Mouse (Mus musculus): ENCODE results near the gene Zfp90.
"Not testable (repeated sequence)": the region's sequence is repeated elsewhere in the genome, so short reads cannot be mapped to it uniquely, and the experiment has no call there.

The Zfp90 gene

DNA sequence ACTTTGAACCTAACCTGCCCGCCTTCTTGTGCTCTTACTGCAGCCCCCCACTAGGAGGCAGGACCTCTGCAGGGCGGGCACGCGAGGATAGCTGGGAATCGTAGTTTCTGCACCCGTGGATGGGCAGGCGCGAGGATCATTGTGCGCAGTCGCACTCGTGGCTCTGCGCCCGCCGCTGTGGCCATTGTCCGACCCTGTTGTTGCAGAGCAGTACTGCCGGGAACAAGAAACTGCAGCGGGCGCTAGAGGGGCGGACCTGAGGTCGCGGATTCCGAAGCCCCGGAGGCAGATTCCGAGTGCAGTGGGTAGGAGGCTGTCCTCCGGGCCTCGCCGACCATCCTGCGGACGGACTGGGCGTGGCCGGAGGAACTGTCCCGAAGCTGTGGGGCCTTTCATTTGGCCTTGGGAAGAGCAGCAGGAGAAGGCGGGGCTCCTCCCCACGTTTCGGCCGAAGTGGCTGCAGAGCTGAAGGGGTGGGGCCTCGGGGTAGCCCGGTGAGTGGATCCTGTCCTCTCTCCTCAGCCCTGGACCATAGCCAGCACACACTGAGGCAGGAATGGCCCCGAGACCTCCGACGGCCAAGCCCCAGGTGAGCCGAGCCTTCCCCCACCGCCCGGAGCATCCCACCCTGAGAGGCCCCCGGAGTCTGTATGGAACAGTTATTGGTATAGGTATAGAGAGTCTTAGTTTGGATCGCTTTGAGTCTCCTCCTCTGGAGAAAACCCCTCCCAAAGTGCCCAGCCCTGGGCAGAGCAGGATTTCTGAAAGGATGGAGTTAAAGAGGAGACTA lies at the start of gene Zfp90:
Zfp90 (plus strand) TSS at position 146 of the 790 bp plus-strand sequence.
- no peak for DNase-seq (ENCODE audit: extremely low read depth, low read depth, low spot score)

DNA sequence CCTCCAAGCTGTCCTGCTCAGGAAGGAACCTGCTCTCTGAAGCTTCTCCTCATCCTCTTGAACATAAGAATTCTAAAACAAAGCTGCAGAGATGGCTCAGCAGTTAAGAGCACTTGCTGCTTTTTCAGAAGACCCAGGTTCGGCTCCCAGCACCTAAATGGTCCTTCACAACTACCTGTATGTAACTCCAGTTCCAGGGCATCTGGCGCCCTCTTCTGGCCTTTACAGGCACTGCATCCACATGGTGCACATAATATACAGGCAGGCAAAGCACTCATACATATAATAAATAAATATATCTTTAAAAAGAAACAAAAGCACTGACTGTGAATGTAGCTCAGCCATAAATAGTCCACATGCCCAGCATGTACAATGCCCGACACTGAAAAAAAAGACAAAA lies 46.6 kb upstream of the Zfp90 start:
- DNase-seq (ENCODE audit: extremely low read depth, low read depth, low spot score), result no peak

DNA sequence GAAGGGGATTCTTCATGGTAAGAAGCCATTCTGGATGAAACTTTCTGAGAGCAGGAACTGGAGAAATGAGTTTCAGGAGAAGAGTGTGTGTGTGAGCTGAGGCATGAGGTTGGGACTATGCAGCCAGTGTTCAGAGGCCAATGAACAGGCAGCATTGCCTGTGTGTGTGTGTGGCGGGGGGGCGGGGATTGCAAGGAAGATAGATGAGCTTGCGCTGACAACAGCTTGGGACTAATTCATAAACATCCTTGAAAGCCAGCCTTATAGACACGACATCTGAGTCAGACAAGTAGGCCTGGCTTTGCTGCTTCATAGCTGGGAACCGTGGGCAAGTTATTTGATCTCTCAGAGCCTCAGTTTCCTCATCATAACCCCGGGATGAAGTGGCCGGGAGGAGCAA lies 46.1 kb upstream of the Zfp90 start:
- no peak for DNase-seq (ENCODE audit: extremely low read depth, low read depth, low spot score)

DNA sequence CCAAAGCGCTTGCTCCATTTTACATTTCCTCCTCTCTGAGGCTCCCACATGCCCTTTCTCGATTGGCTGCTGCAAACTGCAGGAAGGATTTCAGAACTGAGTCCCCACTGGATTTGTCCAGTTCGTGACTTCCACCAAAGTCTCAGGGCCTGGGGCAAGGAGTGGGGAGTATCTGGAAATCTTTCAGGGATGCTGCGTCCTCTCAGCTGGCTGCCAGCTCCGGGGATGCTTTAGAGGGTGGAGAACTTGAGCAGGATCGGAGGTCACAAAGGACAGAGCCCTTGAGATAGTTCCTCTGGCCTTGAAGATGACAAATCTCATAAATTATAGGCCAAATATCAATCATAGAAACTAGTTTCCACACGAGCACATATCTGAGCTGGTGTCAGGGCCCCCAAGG lies 39.2 kb upstream of the Zfp90 start:
- DNase-seq (ENCODE audit: extremely low read depth, low read depth, low spot score), result no peak

DNA sequence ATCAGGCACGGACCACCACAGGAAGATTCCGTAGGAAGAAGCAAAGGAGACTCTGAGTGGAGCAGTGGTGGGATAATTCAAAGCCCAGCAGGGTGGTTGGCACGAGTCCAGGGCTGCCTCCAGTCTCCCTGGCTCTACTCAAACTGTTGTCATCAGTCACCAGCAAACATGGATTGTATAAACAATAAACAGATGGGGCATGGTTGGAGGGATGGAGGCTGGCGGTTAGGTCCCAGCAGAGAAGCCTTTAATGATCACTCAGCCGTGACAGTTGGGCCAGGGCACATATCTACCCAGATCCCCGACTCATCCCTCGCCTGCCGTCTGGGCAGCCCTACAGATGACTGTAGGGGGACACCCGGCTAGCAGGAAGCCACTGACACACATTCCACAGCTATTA lies 38.3 kb upstream of the Zfp90 start:
- DNase-seq (ENCODE audit: extremely low read depth, low read depth, low spot score), result no peak

DNA sequence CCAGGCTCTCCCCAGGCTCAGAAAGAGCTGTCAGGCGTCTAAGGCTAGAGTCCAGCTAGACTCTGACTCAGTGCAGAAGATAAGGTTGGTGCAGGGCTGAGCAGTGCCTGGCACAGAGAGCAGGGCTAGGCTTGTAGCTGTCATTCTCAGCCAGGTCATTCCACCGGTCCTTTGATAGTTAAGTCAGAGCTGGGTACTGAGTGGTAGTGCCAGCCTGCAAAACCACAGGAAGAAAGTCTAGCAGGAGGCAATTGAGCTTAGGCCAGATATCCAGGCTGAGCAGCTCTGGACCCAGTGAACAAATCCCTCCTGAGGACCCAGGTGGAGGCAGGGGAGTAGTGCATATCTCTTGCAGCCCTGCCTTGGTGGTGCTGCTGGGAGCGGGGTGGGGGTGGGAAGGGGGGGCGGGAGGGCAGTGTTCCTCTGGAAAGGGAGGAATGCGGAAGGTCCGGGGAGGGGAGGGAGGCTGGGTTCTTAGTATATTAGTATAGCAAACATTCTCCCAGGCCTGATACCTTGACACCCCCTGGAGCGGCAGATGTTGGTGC lies 36.6 kb upstream of the Zfp90 start:
- no peak for DNase-seq (ENCODE audit: extremely low read depth, low read depth, low spot score)

DNA sequence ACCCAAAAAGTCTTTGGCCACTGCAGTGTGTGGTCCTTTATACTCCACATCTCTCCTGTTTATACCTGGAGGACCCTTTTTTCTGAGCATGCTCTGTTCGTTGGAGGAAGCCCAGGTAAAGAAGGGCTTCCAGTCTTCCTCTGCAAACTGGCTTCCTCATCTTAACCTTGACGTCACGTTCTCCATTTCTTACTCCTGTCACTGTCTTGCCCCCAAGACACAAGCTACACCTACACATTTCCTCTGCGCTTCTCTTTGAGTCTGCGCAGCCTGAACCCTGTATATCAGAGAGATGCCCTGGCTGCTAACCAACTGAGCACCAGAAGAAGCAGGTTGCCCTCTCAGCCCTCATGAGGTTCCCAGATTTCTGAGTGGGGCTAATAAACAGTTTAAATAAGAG lies 35.8 kb upstream of the Zfp90 start:
- DNase-seq (ENCODE audit: extremely low read depth, low read depth, low spot score), result no peak

DNA sequence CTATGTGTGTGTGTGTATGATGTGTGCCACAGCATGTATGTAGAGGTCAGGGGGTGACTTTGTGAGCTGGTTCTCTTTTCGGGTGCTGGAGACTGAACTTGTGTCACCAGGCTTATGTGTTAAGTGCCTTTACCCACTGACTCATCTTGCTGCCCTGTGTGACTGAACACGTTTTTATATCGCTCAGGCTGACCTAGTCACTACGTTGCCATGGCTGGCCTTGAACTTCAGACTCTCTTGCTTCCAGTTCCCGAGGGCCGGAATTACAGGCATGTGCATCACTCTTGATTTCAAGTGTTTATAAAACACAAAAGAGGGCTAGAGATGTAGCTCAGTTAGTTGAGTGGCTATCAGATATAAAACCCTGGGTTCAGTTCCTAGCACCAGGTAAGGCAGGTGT lies 34.1 kb upstream of the Zfp90 start:
- no peak for DNase-seq (ENCODE audit: extremely low read depth, low read depth, low spot score)

DNA sequence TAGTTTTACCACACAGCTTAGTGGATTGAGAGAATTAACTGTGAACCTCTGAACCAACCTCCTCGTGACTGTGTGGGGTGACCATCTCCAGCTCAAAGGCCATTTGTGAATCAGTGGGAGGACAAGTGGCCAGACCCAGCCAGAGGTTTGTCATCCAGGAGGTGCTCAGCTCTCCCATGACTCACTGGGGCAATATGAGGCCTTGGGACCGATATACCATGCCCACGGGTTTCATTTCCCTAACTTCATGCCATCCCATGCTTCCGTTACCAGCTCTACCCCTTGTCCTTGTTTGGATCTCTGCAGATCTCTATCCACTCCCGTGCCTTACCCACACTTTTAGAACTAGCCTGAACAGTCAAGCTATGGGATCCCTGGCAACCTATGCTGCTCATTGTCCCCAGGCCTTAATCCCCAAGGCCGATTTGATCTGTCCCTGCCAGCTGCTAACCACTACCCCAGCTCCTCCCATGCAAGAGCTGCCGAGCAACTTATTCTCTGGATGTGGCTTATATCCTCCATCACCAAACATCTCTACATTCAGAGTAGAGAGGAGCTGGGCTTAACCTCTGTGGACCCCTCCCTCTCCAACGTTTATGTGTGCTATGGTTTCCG lies 27.2 kb upstream of the Zfp90 start:
- DNase-seq (ENCODE audit: extremely low read depth, low read depth, low spot score), result no peak

DNA sequence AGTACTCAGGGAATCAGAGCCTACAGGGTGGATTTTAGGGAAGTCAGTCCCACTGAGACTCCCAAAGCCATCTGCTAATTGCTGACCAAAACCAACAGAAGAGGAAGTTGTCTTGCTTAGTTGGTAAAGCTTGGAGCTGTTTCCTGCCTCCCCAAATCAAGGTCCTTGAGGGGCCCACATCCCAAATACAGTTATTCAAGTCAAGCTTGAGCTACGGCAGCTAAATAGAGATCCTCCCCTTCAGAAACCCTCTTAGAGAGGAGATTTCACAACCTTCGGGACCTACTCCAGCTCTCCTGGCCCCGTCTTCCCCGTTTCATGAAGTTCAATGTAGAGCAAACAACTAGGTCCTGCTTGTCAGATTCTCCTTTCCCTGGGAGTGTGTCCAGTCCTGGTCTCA lies 20.6 kb upstream of the Zfp90 start:
- DNase-seq (ENCODE audit: extremely low read depth, low read depth, low spot score), result no peak

DNA sequence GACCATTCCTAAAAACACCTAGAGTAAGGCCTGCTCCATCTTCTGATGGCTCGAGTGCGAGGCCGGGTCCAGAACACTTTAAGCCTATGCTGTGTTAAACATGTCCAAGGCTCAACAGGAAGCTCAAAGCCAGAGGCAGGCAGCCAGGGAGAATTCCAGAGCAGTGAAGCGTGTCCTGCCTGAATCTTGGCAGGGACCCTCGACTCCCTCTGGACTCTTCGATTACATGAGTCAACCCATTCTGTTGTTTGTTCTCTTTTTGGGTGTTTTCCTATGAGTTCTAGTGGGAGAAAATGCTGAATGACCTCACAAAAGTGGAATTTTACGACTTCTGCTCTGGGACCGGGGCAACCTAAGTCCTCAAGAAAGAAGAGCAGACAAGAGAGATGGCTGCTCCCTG lies 15.4 kb upstream of the Zfp90 start:
- DNase-seq (ENCODE audit: extremely low read depth, low read depth, low spot score), result no peak

DNA sequence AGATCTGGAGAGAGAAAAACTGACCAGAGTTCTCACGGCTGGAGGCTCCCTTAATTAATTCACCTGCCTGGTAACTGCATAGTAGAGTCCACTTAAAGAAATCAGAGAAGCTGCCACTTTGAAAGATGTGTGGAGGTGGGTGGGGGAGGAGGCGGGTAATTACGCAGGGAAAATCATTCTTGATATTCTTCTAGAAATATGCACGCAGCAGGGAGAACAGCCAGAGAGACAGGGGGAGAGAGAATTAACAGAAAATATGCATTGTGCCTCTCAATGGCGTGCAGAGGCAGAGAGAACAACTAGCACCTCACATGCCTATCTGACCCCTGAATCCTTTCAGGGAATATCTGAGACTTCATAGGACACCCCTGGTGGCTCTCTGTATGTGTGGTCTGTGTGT lies 14.9 kb upstream of the Zfp90 start:
- no peak for DNase-seq (ENCODE audit: extremely low read depth, low read depth, low spot score)

DNA sequence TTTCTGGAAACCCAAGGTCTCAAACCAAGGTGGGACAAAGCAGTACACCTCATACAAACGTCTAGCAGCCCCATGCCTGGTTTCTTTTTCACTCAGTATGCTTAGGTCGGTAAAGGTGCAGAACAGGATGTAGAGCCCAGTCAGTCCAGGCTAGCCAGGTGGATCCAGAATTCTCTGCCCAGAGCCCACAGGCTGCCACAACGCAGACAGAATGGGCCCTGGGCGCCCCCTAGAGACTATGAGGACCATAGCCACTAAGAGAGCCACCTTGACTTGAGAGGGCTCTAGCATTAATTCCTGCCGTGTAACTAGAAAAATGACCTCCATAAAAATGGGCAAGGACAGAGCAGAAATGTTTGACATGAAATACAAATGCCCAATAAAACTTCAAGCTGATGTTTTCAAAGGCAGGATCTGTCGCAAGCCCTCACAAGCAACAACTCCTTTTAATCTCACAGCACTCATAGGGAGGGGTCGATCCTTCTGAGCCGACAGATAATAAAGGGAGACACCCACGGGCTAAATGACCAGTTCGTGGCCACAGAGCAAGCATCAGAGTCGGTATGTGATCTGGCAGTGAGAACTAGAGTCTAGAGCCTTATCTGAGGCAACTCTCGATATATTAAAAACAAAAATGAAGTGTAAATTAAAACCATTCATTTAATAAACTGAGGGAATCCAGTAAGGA lies 11.7 kb upstream of the Zfp90 start:
- DNase-seq (ENCODE audit: extremely low read depth, low read depth, low spot score), result no peak

DNA sequence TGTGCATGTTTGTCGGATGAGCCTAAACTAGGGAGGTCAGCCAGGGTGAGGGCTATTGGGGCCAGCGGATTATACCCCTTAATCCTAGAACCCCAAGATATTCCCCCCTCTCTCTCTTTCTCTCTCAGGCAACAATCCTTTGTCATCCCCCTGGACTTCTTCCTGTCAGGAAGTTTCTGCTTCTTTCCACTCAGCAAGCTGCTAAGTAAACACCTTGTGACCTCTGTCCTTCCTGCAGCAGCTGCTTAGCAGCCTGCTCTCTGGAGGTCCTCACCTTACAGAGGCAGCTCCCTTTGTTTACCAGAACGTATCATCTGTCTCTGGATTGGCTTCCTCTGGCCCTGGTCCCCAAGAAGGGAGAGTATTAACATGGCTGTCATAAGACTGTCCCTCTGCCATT lies 10.3 kb upstream of the Zfp90 start:
- DNase-seq (ENCODE audit: extremely low read depth, low read depth, low spot score), result no peak

DNA sequence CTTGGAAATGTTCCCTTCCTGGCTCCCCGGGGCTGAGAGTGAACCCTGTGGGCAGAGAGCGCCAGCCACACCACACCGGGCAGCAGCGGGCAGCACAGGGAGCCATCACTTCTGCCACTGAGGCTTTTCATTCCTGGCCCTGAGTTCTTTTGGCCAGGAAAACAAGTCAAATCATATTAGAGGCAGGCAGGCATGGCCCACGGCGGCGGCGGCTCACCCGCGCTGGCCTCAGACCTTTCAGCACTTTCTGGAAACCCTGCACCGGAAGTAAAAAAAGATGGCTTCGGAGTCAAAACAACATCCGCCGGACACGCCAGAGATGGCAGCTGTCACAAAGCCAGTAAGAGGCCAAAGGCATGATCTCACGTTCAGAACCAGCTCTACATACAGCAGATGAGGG lies 9.3 kb upstream of the Zfp90 start:
- no peak for DNase-seq (ENCODE audit: extremely low read depth, low read depth, low spot score)

DNA sequence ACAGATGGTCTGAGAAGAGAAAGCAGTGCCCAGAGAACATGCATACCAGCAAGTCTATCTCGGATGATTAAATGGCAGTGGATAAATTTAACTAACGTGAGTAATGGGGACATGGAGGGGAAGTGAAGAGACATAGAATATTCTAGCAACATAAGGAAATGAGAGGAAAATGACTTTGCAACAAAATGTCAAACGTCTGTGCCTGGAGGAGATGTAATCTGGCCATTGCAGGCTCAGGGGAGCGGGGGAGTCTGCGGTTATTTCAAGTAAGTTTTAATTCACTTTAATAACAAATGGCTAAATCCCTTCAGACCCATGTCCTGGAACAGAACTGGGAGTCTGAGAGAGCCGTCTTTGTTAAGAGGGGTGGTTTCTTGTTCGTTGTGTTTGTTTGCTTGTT lies 5.1 kb upstream of the Zfp90 start:
- no peak for DNase-seq (ENCODE audit: extremely low read depth, low read depth, low spot score)

DNA sequence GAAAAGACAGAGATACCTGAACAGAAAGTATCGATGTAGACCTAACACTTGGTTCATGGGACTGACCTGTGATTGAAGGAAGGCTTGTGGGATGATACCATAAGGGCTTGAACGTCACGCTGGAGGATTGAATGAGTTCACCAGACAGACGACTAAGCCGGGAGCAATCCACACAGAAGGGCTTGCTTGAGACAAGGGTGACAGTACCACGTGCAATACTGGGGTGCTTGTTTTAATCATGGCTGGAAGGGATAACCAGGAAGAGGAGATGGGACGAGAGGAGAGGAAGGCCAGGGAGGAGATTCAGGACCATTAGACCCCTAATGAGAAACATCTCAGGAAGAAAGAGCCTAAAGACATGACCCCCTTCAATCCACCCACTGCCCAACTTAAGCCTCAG lies 4.6 kb upstream of the Zfp90 start:
- DNase-seq (ENCODE audit: extremely low read depth, low read depth, low spot score), result no peak

DNA sequence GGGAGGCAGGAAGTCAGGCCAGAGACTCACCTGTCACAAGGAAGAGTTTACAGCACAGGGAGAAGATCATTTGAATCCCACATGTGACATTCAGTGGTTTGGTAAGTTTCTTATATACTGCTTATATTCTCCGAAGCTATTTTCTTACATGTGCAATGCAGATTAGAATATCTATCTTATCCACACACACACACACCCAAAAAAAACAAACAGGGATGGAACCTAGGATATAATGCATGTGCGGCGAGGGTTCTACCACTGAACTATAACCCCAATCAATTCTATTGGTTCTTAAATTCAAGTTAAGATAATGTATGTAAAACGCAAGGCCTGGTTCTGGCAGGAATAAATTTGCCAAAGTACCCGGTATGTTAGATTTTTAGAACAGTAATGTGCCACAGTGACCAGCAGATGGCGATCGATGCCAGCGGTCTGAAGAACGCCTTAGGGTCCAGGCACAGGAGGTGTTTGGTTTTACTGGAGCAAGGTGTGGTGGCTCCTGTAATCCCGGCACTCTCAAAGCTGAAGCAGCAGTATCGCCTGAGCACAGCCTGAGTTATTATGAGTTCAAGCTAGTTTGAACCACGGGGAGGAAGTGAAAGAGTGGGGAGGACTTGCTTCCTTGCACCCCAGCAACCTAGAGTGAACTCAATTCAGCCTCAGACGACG lies 3.2 kb upstream of the Zfp90 start:
- DNase-seq (ENCODE audit: extremely low read depth, low read depth, low spot score), result no peak

DNA sequence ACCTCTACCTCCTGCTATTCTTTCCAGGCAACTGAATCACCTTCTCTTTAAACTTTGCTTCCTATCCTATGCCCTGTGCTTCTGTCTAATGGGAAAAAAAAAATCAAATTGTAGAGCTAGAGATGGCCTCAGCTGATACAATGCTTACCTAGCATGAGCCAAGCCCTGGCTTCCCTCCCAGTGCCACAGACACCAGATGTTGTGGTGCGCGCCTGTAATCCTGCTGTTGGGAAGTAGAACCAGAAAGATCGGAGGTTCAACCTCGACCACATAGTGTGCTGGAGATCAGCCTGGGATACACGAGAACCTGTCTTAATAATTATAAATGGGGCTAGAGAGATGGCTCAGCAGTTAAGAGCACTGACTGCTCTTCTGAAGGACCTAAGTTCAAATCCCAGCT lies 2.6 kb downstream of the Zfp90 start:
- DNase-seq (ENCODE audit: extremely low read depth, low read depth, low spot score), result no peak

DNA sequence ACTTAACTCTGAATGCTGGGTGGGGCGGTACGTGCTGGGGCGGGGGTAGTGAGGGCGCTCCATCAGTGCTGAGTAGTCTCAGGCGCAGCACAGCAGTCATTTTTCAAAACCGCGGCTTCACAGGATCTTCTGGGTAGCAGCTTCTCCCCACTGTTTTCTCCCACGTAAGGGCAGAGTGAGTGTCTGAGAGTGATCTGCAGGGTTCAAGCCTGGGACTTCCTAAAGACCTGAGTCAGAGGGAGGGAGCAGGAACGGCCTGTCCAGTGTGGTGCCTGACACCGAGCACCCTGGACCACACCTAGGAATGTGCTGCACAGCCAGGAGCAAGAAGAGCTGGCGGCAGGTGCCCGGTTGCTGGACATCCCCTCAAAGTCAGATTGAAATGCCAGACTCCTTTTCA lies 16.0 kb downstream of the Zfp90 start:
- no peak for DNase-seq (ENCODE audit: extremely low read depth, low read depth, low spot score)

DNA sequence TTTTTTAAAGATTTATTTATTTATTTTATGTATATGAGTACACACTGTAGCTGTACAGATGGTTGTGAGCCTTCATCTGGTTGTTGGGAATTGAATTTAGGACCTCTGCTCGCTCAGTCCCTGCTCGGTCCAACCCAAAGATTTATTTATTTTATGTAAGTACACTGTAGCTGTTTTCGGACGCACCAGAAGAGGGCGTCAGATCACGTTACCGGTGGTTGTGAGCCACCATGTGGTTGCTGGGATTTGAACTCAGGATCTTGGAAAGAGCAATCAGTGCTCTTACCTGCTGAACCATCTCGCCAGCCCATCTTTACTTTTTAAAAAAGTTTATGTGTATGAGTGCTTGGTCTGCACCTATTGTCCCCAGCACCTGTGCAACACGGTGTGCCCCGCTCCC lies 16.8 kb downstream of the Zfp90 start:
- DNase-seq (ENCODE audit: extremely low read depth, low read depth, low spot score), result not testable (repeated sequence)
